Comparison of ENCODE assay signal across 8 mouse cellular contexts in the genomic region with DNA sequence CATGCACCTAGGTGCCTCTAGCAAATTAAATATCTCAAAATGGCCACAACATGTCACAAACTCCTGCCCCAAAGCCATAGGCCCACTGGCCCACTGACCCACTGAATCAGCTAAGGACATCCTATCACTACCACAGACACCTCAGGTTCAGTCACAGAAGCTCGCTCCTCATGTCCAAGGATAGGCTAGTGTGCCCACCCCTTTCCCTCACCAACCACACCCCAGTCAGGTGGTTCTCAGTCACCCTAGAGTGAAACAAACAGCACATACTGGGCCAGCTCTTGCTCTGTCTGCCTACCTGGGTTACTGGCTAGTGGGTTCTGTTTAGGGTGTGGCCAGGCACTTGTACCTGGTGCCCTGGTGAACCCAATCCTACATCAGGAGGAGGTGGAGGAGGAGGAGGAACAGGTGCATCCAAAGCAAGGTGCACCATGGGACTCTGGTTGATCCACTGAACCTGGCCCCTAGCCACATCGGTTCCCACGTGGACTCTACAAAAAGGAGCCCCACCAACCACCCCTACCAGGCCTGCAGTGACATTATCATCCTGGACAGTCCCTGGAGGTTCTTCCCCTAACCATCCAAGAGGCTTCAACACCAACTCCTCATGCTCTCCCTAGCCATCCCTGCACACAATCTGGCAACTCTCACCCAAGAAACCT. TPM values are rescaled to one million over a fixed set of nuclear protein-coding genes. Genes with fewer than 3 reads are reported as not detected.
DNase-seq lines count a peak whose midpoint lies in the region; ATAC-seq and TF ChIP-seq lines count a peak whose summit lies in the region.

No protein-coding gene starts in this region.

- no peak for ATAC-seq in embryonic facial prominence, embryonic 14.5 days (ENCODE audit: low read depth)
- no peak for ATAC-seq in hindbrain, embryonic 16.5 days
- ATAC-seq in midbrain, postnatal 0 days (ENCODE audit: low FRiP score): no peak

- H3K4me1 ChIP-seq in embryonic facial prominence, embryonic 14.5 days (ENCODE audit: control insufficient read depth, insufficient read depth, low read length): peaks cover 8% of the 10 kb centered on the region
- H3K4me1 ChIP-seq in hindbrain, embryonic 16.5 days (ENCODE audit: control insufficient read depth, insufficient read depth, low read depth, low read length): peaks cover 15% of the 10 kb centered on the region
- H3K4me1 ChIP-seq in midbrain, postnatal 0 days (ENCODE audit: insufficient read depth, low read length): peaks cover 12% of the 10 kb centered on the region

- no peaks in the 10 kb centered on the region for H3K27me3 ChIP-seq in embryonic facial prominence, embryonic 14.5 days (replicated peaks; ENCODE audit: control insufficient read depth, insufficient read depth, low read length)
- H3K27me3 ChIP-seq in hindbrain, embryonic 16.5 days (replicated peaks; ENCODE audit: control insufficient read depth, insufficient read depth, low read length): no peaks in the 10 kb centered on the region
- H3K27me3 ChIP-seq in midbrain, postnatal 0 days (ENCODE audit: insufficient read depth, low read length): no peaks in the 10 kb centered on the region

- no peak overlapping the region; the same call in 1 of the 2 replicates for H3K9ac ChIP-seq in embryonic facial prominence, embryonic 14.5 days (ENCODE audit: low read depth, low read length)
- no peak overlapping the region for H3K9ac ChIP-seq in hindbrain, embryonic 16.5 days (ENCODE audit: low read depth, low read length)
- H3K9ac ChIP-seq in midbrain, postnatal 0 days (replicated peaks; ENCODE audit: low read length, poor library complexity, severe bottlenecking): peak overlapping the region; percentile 84

- TF ChIP-seq CTCF in layer of hippocampus, adult 2 months (conservative IDR thresholded peaks at IDR 0.05): no peak
- no peak for TF ChIP-seq CTCF in midbrain, postnatal 0 days (IDR thresholded peaks at IDR 0.05)

- H3K36me3 ChIP-seq in embryonic facial prominence, embryonic 14.5 days (ENCODE audit: control insufficient read depth, insufficient read depth, low read length): peaks cover 41% of the 10 kb centered on the region
- H3K36me3 ChIP-seq in hindbrain, embryonic 16.5 days (ENCODE audit: control insufficient read depth, insufficient read depth, low read length): peaks cover 35% of the 10 kb centered on the region
- H3K36me3 ChIP-seq in midbrain, postnatal 0 days (ENCODE audit: insufficient read depth, low read length): peaks cover 38% of the 10 kb centered on the region

- H3K27ac ChIP-seq in layer of hippocampus, adult 2 months: no peak overlapping the region
- H3K27ac ChIP-seq in embryonic facial prominence, embryonic 14.5 days (replicated peaks; ENCODE audit: low read depth, low read length): no peak overlapping the region
- no peak overlapping the region for H3K27ac ChIP-seq in hindbrain, embryonic 16.5 days (ENCODE audit: low read depth, low read length)
- no peak overlapping the region for H3K27ac ChIP-seq in midbrain, postnatal 0 days (ENCODE audit: low read depth, low read length)

- H3K4me2 ChIP-seq in embryonic facial prominence, embryonic 14.5 days (ENCODE audit: low read depth, low read length): peak overlapping the region; percentile 94; the same call in 1 of the 2 replicates
- H3K4me2 ChIP-seq in hindbrain, embryonic 16.5 days (ENCODE audit: low read length): peak overlapping the region; percentile 84
- H3K4me2 ChIP-seq in midbrain, postnatal 0 days (ENCODE audit: low read depth, low read length, poor library complexity, severe bottlenecking): peak overlapping the region; percentile 92

- peak overlapping the region; percentile 100 for H3K4me3 ChIP-seq in layer of hippocampus, adult 2 months
- peak overlapping the region; percentile 78; the same call in 1 of the 2 replicates for H3K4me3 ChIP-seq in embryonic facial prominence, embryonic 14.5 days (ENCODE audit: low read depth, low read length)
- H3K4me3 ChIP-seq in hindbrain, embryonic 16.5 days (ENCODE audit: low read length): no peak overlapping the region; the same call in 1 of the 2 replicates
- H3K4me3 ChIP-seq in midbrain, postnatal 0 days (ENCODE audit: low read depth, low read length): peak overlapping the region; percentile 83; the same call in 1 of the 2 replicates

- DNase-seq in layer of hippocampus, adult 2 months (ENCODE audit: low spot score in 2 of 2): no peak
- no peak for DNase-seq in layer of hippocampus, adult 9-10 months (ENCODE audit: low spot score)
- DNase-seq in embryonic facial prominence, embryonic 14.5 days (ENCODE audit: low spot score): no peak
- no peak for DNase-seq in midbrain, postnatal 0 days (ENCODE audit: low spot score)
- no peak for DNase-seq in layer of hippocampus, adult 8-10 months (ENCODE audit: low spot score in 2 of 2)
- no peak for DNase-seq in thymus, postnatal 4 days
- DNase-seq in right cerebral cortex, adult 2 months (ENCODE audit: low spot score in 2 of 2): no peak

- H3K9me3 ChIP-seq in embryonic facial prominence, embryonic 14.5 days (ENCODE audit: control insufficient read depth, low read length): no peaks in the 10 kb centered on the region
- no peaks in the 10 kb centered on the region for H3K9me3 ChIP-seq in hindbrain, embryonic 16.5 days (ENCODE audit: control insufficient read depth, low read length)
- no peaks in the 10 kb centered on the region for H3K9me3 ChIP-seq in midbrain, postnatal 0 days (ENCODE audit: low read length)

- WGBS in embryonic facial prominence, embryonic 14.5 days: 87% methylated on average over 3 of the region's 3 CpGs
- 85% methylated on average over 3 of the region's 3 CpGs for WGBS in hindbrain, embryonic 16.5 days
- 100% methylated on average over 3 of the region's 3 CpGs for WGBS in midbrain, postnatal 0 days

RNA-seq across cellular contexts. Expression of gene Ctsd, which starts 2.0 kb away (rescaled TPM):
- 100 to 1,000 TPM; 291 to 297 TPM for total RNA-seq in layer of hippocampus, adult 2 months (2021)
- 342 and 350 TPM in 2 replicates for polyA plus RNA-seq in embryonic facial prominence, embryonic 14.5 days (2014; fragmentation: Nextera tagmentation; extraction: Ambion mirVana)
- polyA plus RNA-seq in hindbrain, embryonic 16.5 days (2015; fragmentation: Nextera tagmentation; extraction: Ambion mirVana): 356 and 378 TPM in 2 replicates
- total RNA-seq in midbrain, postnatal 0 days (2014; rRNA removed): 520 and 652 TPM in 2 replicates
- 320 and 345 TPM in 2 replicates for polyA plus RNA-seq in midbrain, postnatal 0 days (2015; fragmentation: Nextera tagmentation; extraction: Ambion mirVana)
- 1,000 to 10,000 TPM in 2 of 4 experiments, 100 to 1,000 TPM in 2; 302 to 1,974 (median 897) TPM for total RNA-seq in layer of hippocampus, adult 8-10 months (2022)

RNA-seq across cellular contexts. Expression of gene Gm49369, which starts 3.4 kb away (rescaled TPM):
- total RNA-seq in layer of hippocampus, adult 2 months (2021): 1 to 10 TPM in 1 of 2 experiments, not detected in 1; 4.4 TPM
- polyA plus RNA-seq in embryonic facial prominence, embryonic 14.5 days (2014; fragmentation: Nextera tagmentation; extraction: Ambion mirVana): 0.46 TPM in 1 of 2 replicates, not detected in the other
- polyA plus RNA-seq in hindbrain, embryonic 16.5 days (2015; fragmentation: Nextera tagmentation; extraction: Ambion mirVana): 6.4 TPM in 1 of 2 replicates, not detected in the other
- 3.3 TPM in 1 of 2 replicates, not detected in the other for total RNA-seq in midbrain, postnatal 0 days (2014; rRNA removed)
- polyA plus RNA-seq in midbrain, postnatal 0 days (2015; fragmentation: Nextera tagmentation; extraction: Ambion mirVana): not detected in 2 replicates
- total RNA-seq in layer of hippocampus, adult 8-10 months (2022): 10 to 100 TPM in 2 of 4 experiments, 1 to 10 TPM in 2; 2.0 to 27.5 (median 16.4) TPM

RNA-seq across cellular contexts. Expression of gene Ifitm10, which starts 12.3 kb away (rescaled TPM):
- 10 to 100 TPM; 35.3 to 38.6 TPM for total RNA-seq in layer of hippocampus, adult 2 months (2021)
- 3.0 and 3.3 TPM in 2 replicates for polyA plus RNA-seq in embryonic facial prominence, embryonic 14.5 days (2014; fragmentation: Nextera tagmentation; extraction: Ambion mirVana)
- polyA plus RNA-seq in hindbrain, embryonic 16.5 days (2015; fragmentation: Nextera tagmentation; extraction: Ambion mirVana): 13.3 and 14.9 TPM in 2 replicates
- 16.4 and 21.8 TPM in 2 replicates for total RNA-seq in midbrain, postnatal 0 days (2014; rRNA removed)
- polyA plus RNA-seq in midbrain, postnatal 0 days (2015; fragmentation: Nextera tagmentation; extraction: Ambion mirVana): 20.8 and 23.5 TPM in 2 replicates
- 10 to 100 TPM; 33.3 to 40.3 (median 35.8) TPM for total RNA-seq in layer of hippocampus, adult 8-10 months (2022)

RNA-seq across cellular contexts. Expression of gene Syt8, which starts 48.8 kb away (rescaled TPM):
- not detected for total RNA-seq in layer of hippocampus, adult 2 months (2021)
- 1.9 and 3.9 TPM in 2 replicates for polyA plus RNA-seq in embryonic facial prominence, embryonic 14.5 days (2014; fragmentation: Nextera tagmentation; extraction: Ambion mirVana)
- not detected in 2 replicates for polyA plus RNA-seq in hindbrain, embryonic 16.5 days (2015; fragmentation: Nextera tagmentation; extraction: Ambion mirVana)
- total RNA-seq in midbrain, postnatal 0 days (2014; rRNA removed): not detected in 2 replicates
- not detected in 2 replicates for polyA plus RNA-seq in midbrain, postnatal 0 days (2015; fragmentation: Nextera tagmentation; extraction: Ambion mirVana)
- total RNA-seq in layer of hippocampus, adult 8-10 months (2022): 1 to 10 TPM in 2 of 4 experiments, under 1 TPM in 1, not detected in 1; 0.29 to 2.3 (median 1.9) TPM

RNA-seq across cellular contexts. Expression of gene Tnni2, which starts 55.7 kb away (rescaled TPM):
- total RNA-seq in layer of hippocampus, adult 2 months (2021): not detected
- polyA plus RNA-seq in embryonic facial prominence, embryonic 14.5 days (2014; fragmentation: Nextera tagmentation; extraction: Ambion mirVana): 319 and 564 TPM in 2 replicates
- 2.0 and 22.5 TPM in 2 replicates for polyA plus RNA-seq in hindbrain, embryonic 16.5 days (2015; fragmentation: Nextera tagmentation; extraction: Ambion mirVana)
- not detected in 2 replicates for total RNA-seq in midbrain, postnatal 0 days (2014; rRNA removed)
- 0.46 and 0.56 TPM in 2 replicates for polyA plus RNA-seq in midbrain, postnatal 0 days (2015; fragmentation: Nextera tagmentation; extraction: Ambion mirVana)
- 1 to 10 TPM; 1.2 to 4.9 (median 2.7) TPM for total RNA-seq in layer of hippocampus, adult 8-10 months (2022)
